Mouse (Mus musculus): ENCODE results near the gene P2rx7.

DNA sequence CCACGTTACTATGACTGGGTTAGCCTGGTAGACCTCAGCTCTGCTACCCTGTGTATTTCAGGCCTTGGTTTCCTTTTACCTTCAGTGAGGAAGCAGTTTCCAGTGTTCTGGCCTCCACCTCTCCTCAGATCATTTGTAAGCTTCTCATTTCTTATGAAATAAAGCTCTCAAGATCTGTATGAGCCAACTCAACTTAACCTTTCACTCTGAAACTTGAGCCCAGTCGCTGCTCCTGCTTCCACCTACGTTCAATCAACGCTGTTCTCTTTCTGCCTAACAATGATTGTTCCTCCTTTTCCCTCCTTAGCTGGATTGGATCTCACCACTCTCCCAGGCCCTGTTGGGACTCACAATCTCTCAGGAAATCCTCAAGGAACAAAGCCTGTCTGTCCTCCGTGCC, 32.1 kb upstream of the P2rx7 start:
- no peak for TF ChIP-seq POLR2A (IDR thresholded peaks at IDR 0.05; ENCODE audit: insufficient read length, low read depth)
- no peak for TF ChIP-seq MYOD1 (IDR thresholded peaks at IDR 0.05; ENCODE audit: control insufficient read depth in 1 of 3, insufficient read length in 2 of 3, low read depth in 2 of 3)

All from myocyte (in vitro differentiated cells).